Mouse (Mus musculus) CH12.LX (cell line): ENCODE data around the gene Sh2d4b. TPM values are rescaled to one million over a fixed set of nuclear protein-coding genes. Genes with fewer than 3 reads are reported as not detected.

Source experiments
- DNase-seq: peaks from one replicate; pipeline ENCODE4 v3.0.0-alpha.2; 2013; ENCODE audit errors: extremely low read depth
- H3K27ac ChIP-seq: 2 replicates; pipeline ENCODE4 v1.5.1; 2012; ENCODE audit warnings: low read depth, mild to moderate bottlenecking, control low read depth, moderate library complexity; ENCODE audit not compliant: insufficient read depth
- H3K27me3 ChIP-seq: replicated peaks from 2 replicates; pipeline ENCODE3; 2012; ENCODE audit warnings: inconsistent platforms
- H3K36me3 ChIP-seq, 2 experiments: replicated peaks in 1 of 2; 2 replicates each; pipeline versions ENCODE3 to v1.6.1; 2012; ENCODE audit warnings: inconsistent platforms in 1 of 2, low read length in 1 of 2, mild to moderate bottlenecking in 1 of 2, mixed read lengths in 1 of 2, moderate library complexity in 1 of 2; ENCODE audit not compliant: control insufficient read depth in 1 of 2, insufficient read depth in 1 of 2
- H3K4me1 ChIP-seq, 2 experiments: 2 replicates each; pipeline ENCODE4 v1.6.1; 2012; ENCODE audit warnings: inconsistent platforms in 1 of 2, moderate library complexity in 1 of 2; ENCODE audit not compliant: insufficient read depth in 2 of 2, control insufficient read depth in 1 of 2
- H3K4me2 ChIP-seq: 2 replicates; pipeline ENCODE4 v1.6.1; 2012; ENCODE audit warnings: low read depth, mild to moderate bottlenecking, control low read depth; ENCODE audit not compliant: poor library complexity, insufficient read depth, severe bottlenecking
- H3K4me3 ChIP-seq, 3 experiments: fragments of 150-350 bp in 1 of 3; sonication (generic) in 1 of 3; replicated peaks in 1 of 3; 2 replicates each; pipeline versions ENCODE3 to v1.5.1; 2011 to 2012; ENCODE audit warnings: low read depth in 2 of 3, low read length in 2 of 3, mild to moderate bottlenecking in 2 of 3, moderate library complexity in 2 of 3, control low read depth in 1 of 3, improper control_type of control experiment in 1 of 3, inconsistent platforms in 1 of 3, mixed read lengths in 1 of 3; ENCODE audit not compliant: poor library complexity in 1 of 3
- H3K79me2 ChIP-seq: replicated peaks from 2 replicates; pipeline ENCODE4 v1.6.1; 2012; ENCODE audit warnings: mild to moderate bottlenecking, moderate library complexity; ENCODE audit not compliant: control insufficient read depth, poor library complexity, insufficient read depth, severe bottlenecking; ENCODE audit errors: extremely low read depth
- H3K9ac ChIP-seq: 2 replicates; pipeline ENCODE4 v1.6.1; 2012; ENCODE audit warnings: low read depth, mild to moderate bottlenecking, control low read depth, moderate library complexity; ENCODE audit not compliant: insufficient read depth
- H3K9me3 ChIP-seq: replicated peaks from 2 replicates; pipeline ENCODE3; 2012; ENCODE audit warnings: low read length, inconsistent platforms, mixed read lengths
- E2F4 ChIP-seq: IDR thresholded peaks from 2 replicates; pipeline ENCODE4 v1.6.1; 2011; ENCODE audit warnings: low read depth, low read length, improper control_type of control experiment; ENCODE audit not compliant: insufficient replicate concordance
- ELF1 ChIP-seq: IDR thresholded peaks from 2 replicates; pipeline ENCODE4 v1.6.1; 2014; ENCODE audit warnings: low read depth, mild to moderate bottlenecking, inconsistent platforms, low read length, improper control_type of control experiment
- ETS1 ChIP-seq: conservative IDR thresholded peaks from 2 replicates; pipeline ENCODE4 v1.6.1; 2012; ENCODE audit warnings: low read depth, mild to moderate bottlenecking, inconsistent platforms, low read length, improper control_type of control experiment, moderate library complexity
- HCFC1 ChIP-seq: IDR thresholded peaks from 2 replicates; pipeline ENCODE4 v1.6.1; 2012; ENCODE audit warnings: low read depth, mild to moderate bottlenecking, inconsistent platforms, low read length, improper control_type of control experiment
- KAT2A ChIP-seq: IDR thresholded peaks from 2 replicates; pipeline ENCODE4 v1.6.1; 2012; ENCODE audit warnings: low read length, improper control_type of control experiment, inconsistent platforms; ENCODE audit not compliant: insufficient replicate concordance
- MAX ChIP-seq: IDR thresholded peaks from 2 replicates; pipeline ENCODE4 v1.6.1; 2011; ENCODE audit warnings: low read length, improper control_type of control experiment
- MAZ ChIP-seq: IDR thresholded peaks from 2 replicates; pipeline ENCODE4 v1.6.1; 2012; ENCODE audit warnings: low read depth, mild to moderate bottlenecking, inconsistent platforms, low read length, improper control_type of control experiment, moderate library complexity
- MEF2A ChIP-seq: IDR thresholded peaks from 2 replicates; pipeline ENCODE4 v1.6.1; 2014; ENCODE audit warnings: low read depth, mild to moderate bottlenecking, inconsistent platforms, low read length, improper control_type of control experiment, borderline replicate concordance
- MXI1 ChIP-seq: IDR thresholded peaks from 2 replicates; pipeline ENCODE4 v1.6.1; 2011; ENCODE audit warnings: mild to moderate bottlenecking, low read depth, low read length, improper control_type of control experiment
- MYC ChIP-seq: IDR thresholded peaks from 2 replicates; pipeline ENCODE4 v1.6.1; 2011; ENCODE audit warnings: low read depth, mild to moderate bottlenecking, improper control_type of control experiment, low read length
- NELFE ChIP-seq: IDR thresholded peaks from 2 replicates; pipeline ENCODE4 v1.6.1; 2011; ENCODE audit warnings: low read depth, low read length, improper control_type of control experiment
- POLR2A ChIP-seq: IDR thresholded peaks from 2 replicates; pipeline ENCODE4 v1.6.1; 2011; ENCODE audit warnings: low read depth, mild to moderate bottlenecking, improper control_type of control experiment, low read length
- RAD21 ChIP-seq: IDR thresholded peaks from 2 replicates; pipeline ENCODE4 v1.6.1; 2011; ENCODE audit warnings: low read depth, mild to moderate bottlenecking, low read length, improper control_type of control experiment, moderate library complexity
- SIN3A ChIP-seq: IDR thresholded peaks from 2 replicates; pipeline ENCODE4 v1.6.1; 2012; ENCODE audit warnings: low read length, improper control_type of control experiment, inconsistent platforms
- TCF12 ChIP-seq: IDR thresholded peaks from 2 replicates; pipeline ENCODE4 v1.6.1; 2014; ENCODE audit warnings: low read depth, mild to moderate bottlenecking, inconsistent platforms, low read length, improper control_type of control experiment
- UBTF ChIP-seq: IDR thresholded peaks from 2 replicates; pipeline ENCODE4 v1.6.1; 2012; ENCODE audit warnings: low read depth, mild to moderate bottlenecking, inconsistent platforms, low read length, improper control_type of control experiment, moderate library complexity
- ZC3H11A ChIP-seq: IDR thresholded peaks from 2 replicates; pipeline ENCODE4 v1.6.1; 2012; ENCODE audit warnings: low read depth, mild to moderate bottlenecking, inconsistent platforms, low read length, improper control_type of control experiment
- ZMIZ1 ChIP-seq: IDR thresholded peaks from 2 replicates; pipeline ENCODE4 v1.6.1; 2012; ENCODE audit warnings: low read depth, mild to moderate bottlenecking, inconsistent platforms, low read length, improper control_type of control experiment
- dilution Hi-C: fragments of 300-500 bp; cut with MboI; formaldehyde crosslinking; loops from 2 replicates; pipeline ENCODE4 v1.14.3; 2020; ENCODE audit warnings: low sequenced_read_pairs; ENCODE audit not compliant: extremely low pct_unique_long_range_greater_than_20kb, extremely low pct_ligation_motif_present
- in situ Hi-C: fragments of 300-500 bp; cut with MboI; formaldehyde crosslinking; loops from 3 replicates; pipeline ENCODE4 v1.14.3; 2019; ENCODE audit warnings: low sequenced_read_pairs, low pct_ligation_motif_present, low pct_unique_long_range_greater_than_20kb, mixed read lengths
- polyA plus RNA-seq: library from polyadenylated mRNA; unstranded; fragments of >175 nt; gene quantifications from 2 replicates; pipeline ENCODE4 v1.2.1, GENCODE M21; 2012; ENCODE audit warnings: low read depth; ENCODE audit not compliant: insufficient read length
- total RNA-seq, 2 experiments: library from RNA; depleted of rRNA; stranded (reverse); fragments of 300-350 nt in 1 of 2; fragments of >200 nt in 1 of 2; gene quantifications; 2 replicates each; pipeline ENCODE4 v1.2.3; 2012 to 2014

Gene Sh2d4b
- total and polyA plus RNA-seq, 3 experiments, result 0.04 to 0.17 TPM; not detected in 1

DNA sequence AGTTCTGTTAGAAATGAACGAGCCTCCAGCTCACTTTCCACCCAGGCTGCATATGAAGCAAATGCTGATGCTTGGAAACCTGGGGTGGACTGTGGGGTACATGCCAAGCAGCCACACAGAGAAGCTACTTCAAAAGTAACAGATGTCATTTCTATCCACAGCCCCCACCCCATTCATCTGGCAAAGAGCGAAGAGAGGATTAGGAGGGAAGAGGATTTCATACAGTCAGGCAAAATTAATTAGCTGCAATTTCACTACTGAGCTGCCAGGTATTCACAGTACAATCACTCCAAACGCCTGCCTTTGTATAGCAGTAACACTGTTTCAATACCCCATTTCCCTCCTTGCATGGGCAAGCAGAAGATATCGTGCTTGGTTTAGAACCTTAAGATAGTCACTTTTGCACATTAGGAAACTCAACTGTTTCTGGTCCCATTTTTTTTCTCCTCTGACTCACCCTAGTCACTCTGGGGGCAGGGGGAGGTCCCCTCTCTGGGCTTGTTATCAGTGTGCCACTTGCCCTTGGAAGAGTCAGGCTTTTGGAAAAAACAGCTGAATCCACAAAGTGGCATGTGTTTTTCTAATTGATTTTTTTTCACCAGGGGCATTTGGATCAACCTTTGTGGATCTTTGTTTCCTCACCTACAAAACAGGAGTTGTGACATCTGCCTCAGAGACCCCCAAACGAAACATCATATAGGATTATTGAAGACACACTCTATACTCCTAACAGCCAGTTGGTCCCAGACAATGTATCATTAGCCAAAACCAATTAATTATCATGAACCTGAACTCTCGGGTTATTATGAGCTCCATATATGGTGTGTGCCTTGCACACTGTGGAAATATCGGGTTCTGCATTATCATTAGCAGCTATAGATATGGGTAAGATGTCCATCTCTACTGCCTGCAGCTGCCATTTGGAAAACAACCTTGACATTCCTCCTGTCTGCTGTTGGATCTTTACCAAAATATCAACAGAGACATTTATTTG is 123.7 kb downstream of the Sh2d4b start:
- no peaks in the 10 kb centered on the region for H3K9me3 ChIP-seq
- TF ChIP-seq POLR2A (no peak), TCF12 (no peak), MXI1 (no peak), RAD21 (no peak), ZMIZ1 (no peak), UBTF (no peak), ZC3H11A (no peak), MAZ (no peak), KAT2A (no peak), HCFC1 (no peak), MAX (no peak), ELF1 (no peak), E2F4 (no peak), SIN3A (no peak), ETS1 (no peak), MYC (no peak), MEF2A (no peak), NELFE (no peak)
- H3K4me2 ChIP-seq, result no peak overlapping the region
- H3K9ac ChIP-seq, result no peak overlapping the region
- H3K4me1 ChIP-seq, result no peaks in the 10 kb centered on the region
- H3K36me3 ChIP-seq, result no peaks in the 10 kb centered on the region
- H3K27ac ChIP-seq, result no peak overlapping the region
- peaks cover 4% of the 10 kb centered on the region for H3K27me3 ChIP-seq
- in situ Hi-C loops, result no loop called here
- dilution Hi-C loops, result no loop called here
- no peak overlapping the region for H3K4me3 ChIP-seq
- H3K79me2 ChIP-seq, result no peaks in the 10 kb centered on the region
- no peak for DNase-seq

Other genes starting within 250 kb of the Sh2d4b start
- 14.9 and 16.1 TPM in 2 replicates for gene Tspan14, start 73.5 kb upstream of the Sh2d4b start, total RNA-seq (2012; rRNA removed)
- 10.6 and 11.6 TPM in 2 replicates for gene Tspan14, start 73.5 kb upstream of the Sh2d4b start, total RNA-seq (2014; rRNA removed)
- 17.8 and 19.1 TPM in 2 replicates for gene Tspan14, start 73.5 kb upstream of the Sh2d4b start, polyA plus RNA-seq
- gene Fam213a, start 120.5 kb upstream of the Sh2d4b start, total RNA-seq (2012; rRNA removed), result 15.6 and 17.1 TPM in 2 replicates
- 11.6 and 12.0 TPM in 2 replicates for gene Fam213a, start 120.5 kb upstream of the Sh2d4b start, total RNA-seq (2014; rRNA removed)
- 12.3 and 14.1 TPM in 2 replicates for gene Fam213a, start 120.5 kb upstream of the Sh2d4b start, polyA plus RNA-seq
- not detected in 2 replicates for gene Dydc2, start 175.9 kb upstream of the Sh2d4b start, total RNA-seq (2012; rRNA removed)
- gene Dydc2, start 175.9 kb upstream of the Sh2d4b start, total RNA-seq (2014; rRNA removed), result 0.32 TPM in 1 of 2 replicates, not detected in the other
- gene Dydc2, start 175.9 kb upstream of the Sh2d4b start, polyA plus RNA-seq, result 0.67 TPM in 1 of 2 replicates, not detected in the other
- gene Dydc1, start 179.6 kb upstream of the Sh2d4b start, total RNA-seq (2012; rRNA removed), result not detected in 2 replicates
- not detected in 2 replicates for gene Dydc1, start 179.6 kb upstream of the Sh2d4b start, total RNA-seq (2014; rRNA removed)
- not detected in 2 replicates for gene Dydc1, start 179.6 kb upstream of the Sh2d4b start, polyA plus RNA-seq
- not detected in 2 replicates for gene Mat1a, start 211.8 kb upstream of the Sh2d4b start, total RNA-seq (2012; rRNA removed)
- not detected in 2 replicates for gene Mat1a, start 211.8 kb upstream of the Sh2d4b start, total RNA-seq (2014; rRNA removed)
- not detected in 2 replicates for gene Mat1a, start 211.8 kb upstream of the Sh2d4b start, polyA plus RNA-seq
- gene Sftpa1, start 238.5 kb upstream of the Sh2d4b start, total RNA-seq (2012; rRNA removed), result not detected in 2 replicates
- not detected in 2 replicates for gene Sftpa1, start 238.5 kb upstream of the Sh2d4b start, total RNA-seq (2014; rRNA removed)
- gene Sftpa1, start 238.5 kb upstream of the Sh2d4b start, polyA plus RNA-seq, result not detected in 2 replicates